Mouse (Mus musculus): ENCODE results near the gene Gsto2.

DNA sequence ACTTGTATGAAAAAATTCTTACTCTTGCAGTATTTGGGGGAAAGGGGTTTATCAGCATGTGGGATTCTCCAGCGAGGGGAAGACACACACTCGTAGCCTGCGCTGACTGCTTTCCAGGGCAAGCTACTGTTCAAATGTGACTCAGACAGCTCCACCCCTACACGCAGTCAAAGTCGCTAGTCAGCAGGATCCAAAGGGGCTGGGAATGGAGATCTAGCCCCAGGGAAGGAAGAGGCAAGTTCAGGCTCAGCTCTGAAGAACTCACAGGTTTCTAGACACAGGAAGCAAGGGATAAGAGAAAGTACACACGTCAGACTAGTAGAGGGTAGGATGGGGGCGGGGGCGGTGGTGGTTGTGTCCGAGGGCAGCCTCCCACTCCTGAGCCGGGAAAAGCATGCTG lies 35.2 kb downstream of the Gsto2 start:
- TF ChIP-seq POLR2A (IDR thresholded peaks at IDR 0.05; ENCODE audit: extremely low read depth, insufficient read depth, low read length) (no peak), CTCF (IDR thresholded peaks at IDR 0.05; ENCODE audit: low read depth, low read length) (no peak)

All from liver, adult 2 months (tissue).